Mouse (Mus musculus): Measurements from ENCODE around the gene Letmd1. TPM values are rescaled to one million over a fixed set of nuclear protein-coding genes. Genes with fewer than 3 reads are reported as not detected.

Gene Letmd1
- polyA plus RNA-seq (2014; fragmentation: Illumina TruSeq; extraction: RNeasy Lipid Tissue Mini Kit (QIAGEN cat#74804)) = 20.9 TPM

DNA sequence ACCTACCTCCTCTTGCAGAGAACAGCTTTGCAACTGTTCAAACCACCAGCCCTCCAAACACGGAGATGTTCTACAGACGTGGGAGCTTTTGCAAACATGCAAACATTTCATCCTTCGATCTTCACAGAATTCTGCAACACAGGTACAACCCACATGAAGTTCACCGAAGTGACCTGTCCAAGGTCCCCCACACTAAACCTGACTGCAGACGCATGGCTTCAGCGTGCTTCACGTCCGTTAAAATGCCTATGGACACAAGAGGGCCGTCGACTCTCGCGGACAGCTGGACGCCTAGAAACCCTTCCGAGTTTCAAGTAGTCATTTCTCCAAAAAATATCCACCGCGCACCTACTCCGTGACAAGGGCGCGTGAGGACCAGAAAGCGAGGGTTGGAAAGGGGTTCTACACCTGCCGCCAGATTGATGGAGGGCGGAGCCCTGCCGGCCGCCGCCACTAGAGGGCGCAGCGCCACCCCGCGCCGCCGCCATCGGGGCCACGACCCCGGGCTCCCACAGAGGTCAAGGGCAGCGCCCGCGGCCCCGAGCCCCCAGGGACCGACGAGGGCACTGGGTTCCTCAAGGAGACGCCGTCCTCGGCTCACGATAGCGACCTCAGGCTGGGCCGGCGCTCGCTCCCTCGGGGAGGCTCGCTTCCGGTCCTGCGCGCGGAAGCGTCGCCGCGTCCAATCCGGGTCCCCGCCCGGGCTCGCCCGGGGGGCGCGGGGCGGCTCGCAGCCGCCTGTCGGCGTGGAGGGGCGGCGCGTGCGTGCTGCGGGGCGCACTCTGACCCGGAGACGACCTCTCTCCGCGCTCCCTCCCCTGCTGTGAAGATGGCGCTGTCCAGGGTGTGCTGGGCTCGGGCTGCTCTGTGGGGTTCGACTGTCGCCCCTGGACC lies at the start of gene Letmd1:
Gene Letmd1 (plus strand): TSS at position 729 of the 894 bp plus-strand sequence.

DNA sequence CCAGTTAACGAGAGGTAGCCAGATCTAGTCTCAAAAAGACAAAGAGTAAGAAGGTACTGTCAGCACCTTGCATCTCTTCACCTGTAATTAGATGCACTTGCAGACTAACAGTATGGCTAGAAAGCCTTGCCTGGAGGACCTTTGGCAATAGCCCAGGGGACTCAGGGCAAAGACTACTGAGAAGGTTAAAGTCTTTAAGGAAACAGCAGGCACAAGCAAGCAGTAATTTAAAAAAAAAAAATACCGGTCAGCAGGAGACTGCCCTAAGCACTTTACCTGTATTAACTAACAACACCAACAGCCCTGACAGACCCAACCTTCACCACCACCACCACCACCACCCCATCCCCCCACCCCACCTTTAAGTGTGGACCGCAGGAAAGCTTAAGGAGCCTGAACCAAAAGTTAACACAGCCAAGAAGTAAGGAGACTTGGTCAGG lies 47.0 kb upstream of the Letmd1 start, which contains the start of gene Gm5475:
Gene Gm5475 (plus strand): TSS at position 390 of the 440 bp plus-strand sequence.

DNA sequence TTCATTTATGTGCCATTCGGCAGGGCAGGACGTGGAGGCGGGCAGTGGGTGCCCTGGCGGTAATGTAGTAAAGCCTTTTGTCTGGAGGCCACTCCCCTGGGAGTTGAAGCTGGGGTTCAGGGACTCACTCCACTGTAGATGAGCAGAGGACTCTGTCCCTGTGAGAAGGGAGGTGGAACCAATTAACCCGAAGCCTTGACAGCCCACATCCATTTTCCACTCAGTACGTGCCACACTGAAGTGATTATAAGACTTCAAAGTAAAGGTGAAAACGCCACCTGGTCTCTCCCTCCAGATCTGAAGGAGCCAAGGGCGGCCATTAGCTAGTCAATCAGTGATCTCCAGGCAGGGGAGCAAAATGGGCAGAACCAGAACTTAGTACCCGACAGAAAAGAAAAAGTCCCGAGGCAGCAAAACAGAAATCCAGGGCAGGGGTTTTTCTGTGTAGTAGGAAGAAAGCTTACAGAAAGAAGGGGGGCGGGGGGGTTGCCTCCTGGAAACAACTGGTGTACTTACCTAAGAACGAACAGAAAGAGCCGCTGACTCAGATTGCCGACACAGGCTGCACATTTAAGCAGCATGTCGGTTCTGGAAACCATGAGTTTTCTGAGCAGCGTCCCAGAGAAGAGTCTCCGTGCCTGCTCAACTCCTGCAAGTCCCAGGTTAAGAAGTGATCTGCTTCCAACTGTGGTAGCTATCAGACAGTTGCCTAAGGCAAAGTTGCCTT lies 44.3 kb upstream of the Letmd1 start, which contains the start of gene Slc11a2:
Gene Slc11a2 (minus strand): TSS at position 677 of the 727 bp plus-strand sequence.

GRCm38 (mm10) chr15:100495102-100495501 lies 26.3 kb downstream of the Letmd1 start, which contains the start of gene Csrnp2:
TSS of gene Csrnp2 (minus strand) at chr15:100495488.

Other genes with a start within 250 kb of the Letmd1 start
- 151 TPM for gene Atf1, start 241.2 kb upstream of the Letmd1 start, polyA plus RNA-seq (2014; fragmentation: Illumina TruSeq; extraction: RNeasy Lipid Tissue Mini Kit (QIAGEN cat#74804))
- not detected for gene Tmprss12, start 188.2 kb upstream of the Letmd1 start, polyA plus RNA-seq (2014; fragmentation: Illumina TruSeq; extraction: RNeasy Lipid Tissue Mini Kit (QIAGEN cat#74804))
- gene Mettl7a1, start 164.9 kb upstream of the Letmd1 start, polyA plus RNA-seq (2014; fragmentation: Illumina TruSeq; extraction: RNeasy Lipid Tissue Mini Kit (QIAGEN cat#74804)) = 80.1 TPM
- gene Mettl7a3, start 134.1 kb upstream of the Letmd1 start, polyA plus RNA-seq (2014; fragmentation: Illumina TruSeq; extraction: RNeasy Lipid Tissue Mini Kit (QIAGEN cat#74804)) = not detected
- gene Methig1, start 115.9 kb upstream of the Letmd1 start, polyA plus RNA-seq (2014; fragmentation: Illumina TruSeq; extraction: RNeasy Lipid Tissue Mini Kit (QIAGEN cat#74804)) = not detected
- gene Mettl7a2, start 115.8 kb upstream of the Letmd1 start, polyA plus RNA-seq (2014; fragmentation: Illumina TruSeq; extraction: RNeasy Lipid Tissue Mini Kit (QIAGEN cat#74804)) = 2.7 TPM
- gene Higd1c, start 104.5 kb upstream of the Letmd1 start, polyA plus RNA-seq (2014; fragmentation: Illumina TruSeq; extraction: RNeasy Lipid Tissue Mini Kit (QIAGEN cat#74804)) = not detected
- not detected for gene Gm5475, start 46.9 kb upstream of the Letmd1 start, polyA plus RNA-seq (2014; fragmentation: Illumina TruSeq; extraction: RNeasy Lipid Tissue Mini Kit (QIAGEN cat#74804))
- gene Slc11a2, start 44.0 kb upstream of the Letmd1 start, polyA plus RNA-seq (2014; fragmentation: Illumina TruSeq; extraction: RNeasy Lipid Tissue Mini Kit (QIAGEN cat#74804)) = 8.7 TPM
- gene Csrnp2, start 26.5 kb downstream of the Letmd1 start, polyA plus RNA-seq (2014; fragmentation: Illumina TruSeq; extraction: RNeasy Lipid Tissue Mini Kit (QIAGEN cat#74804)) = 6.5 TPM
- gene Tfcp2, start 83.0 kb downstream of the Letmd1 start, polyA plus RNA-seq (2014; fragmentation: Illumina TruSeq; extraction: RNeasy Lipid Tissue Mini Kit (QIAGEN cat#74804)) = 8.3 TPM
- gene Pou6f1, start 131.0 kb downstream of the Letmd1 start, polyA plus RNA-seq (2014; fragmentation: Illumina TruSeq; extraction: RNeasy Lipid Tissue Mini Kit (QIAGEN cat#74804)) = 3.8 TPM
- gene Dazap2, start 146.3 kb downstream of the Letmd1 start, polyA plus RNA-seq (2014; fragmentation: Illumina TruSeq; extraction: RNeasy Lipid Tissue Mini Kit (QIAGEN cat#74804)) = 205 TPM
- gene Smagp, start 167.9 kb downstream of the Letmd1 start, polyA plus RNA-seq (2014; fragmentation: Illumina TruSeq; extraction: RNeasy Lipid Tissue Mini Kit (QIAGEN cat#74804)) = not detected
- gene Bin2, start 200.5 kb downstream of the Letmd1 start, polyA plus RNA-seq (2014; fragmentation: Illumina TruSeq; extraction: RNeasy Lipid Tissue Mini Kit (QIAGEN cat#74804)) = 1.1 TPM
- 1.0 TPM for gene Cela1, start 218.9 kb downstream of the Letmd1 start, polyA plus RNA-seq (2014; fragmentation: Illumina TruSeq; extraction: RNeasy Lipid Tissue Mini Kit (QIAGEN cat#74804))

All from ovary, adult 10 weeks (tissue).